Mouse (Mus musculus): ENCODE data around the gene Fgfr2.

GRCm38 (mm10) chr7:130316294-130316693, 2806.9 kb downstream of the Fgfr2 start:
- TF ChIP-seq CTCF (IDR thresholded peaks at IDR 0.05; ENCODE audit: control insufficient read depth, insufficient read depth, insufficient read length) (no peak), MYOD1 (IDR thresholded peaks at IDR 0.05; ENCODE audit: control insufficient read depth, insufficient read length, low read depth) (no peak), MAX (IDR thresholded peaks at IDR 0.05) (no peak), USF1 (IDR thresholded peaks at IDR 0.05; ENCODE audit: low read depth) (no peak)
